Mouse (Mus musculus) spleen, postnatal 36 days (tissue): ENCODE results near the gene Atf2.
A peak's percentile ranks its signal among the peaks of the same experiment; 100 is the strongest.
"Not testable (repeated sequence)": the region's sequence is repeated elsewhere in the genome, so short reads cannot be mapped to it uniquely, and the experiment has no call there.

ENCODE experiments used
- DNase-seq, 2 experiments: peaks; one replicate each; pipeline ENCODE4 v3.0.0; 2022; ENCODE audit warnings: low spot score in 2 of 2, mixed read lengths in 1 of 2

The Atf2 gene

DNA sequence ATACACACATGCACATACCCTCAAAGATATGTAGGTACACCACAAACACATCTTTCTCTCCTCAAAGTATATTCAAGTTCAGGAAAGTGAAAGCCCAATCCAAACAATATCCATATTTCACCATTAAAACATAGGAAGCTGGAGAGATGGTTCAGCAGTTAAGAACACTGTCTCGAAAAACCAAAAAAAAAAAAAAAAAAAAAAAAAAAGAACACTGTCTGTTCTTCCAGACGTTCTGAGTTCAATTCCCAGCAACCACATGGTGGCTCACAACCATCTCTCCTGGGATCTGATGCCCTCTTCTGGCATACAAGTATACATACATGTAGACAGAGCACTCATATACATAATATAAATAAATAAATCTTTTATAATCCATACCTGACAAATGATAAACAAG lies 6.4 kb downstream of the Atf2 start:
- no peak for DNase-seq

DNA sequence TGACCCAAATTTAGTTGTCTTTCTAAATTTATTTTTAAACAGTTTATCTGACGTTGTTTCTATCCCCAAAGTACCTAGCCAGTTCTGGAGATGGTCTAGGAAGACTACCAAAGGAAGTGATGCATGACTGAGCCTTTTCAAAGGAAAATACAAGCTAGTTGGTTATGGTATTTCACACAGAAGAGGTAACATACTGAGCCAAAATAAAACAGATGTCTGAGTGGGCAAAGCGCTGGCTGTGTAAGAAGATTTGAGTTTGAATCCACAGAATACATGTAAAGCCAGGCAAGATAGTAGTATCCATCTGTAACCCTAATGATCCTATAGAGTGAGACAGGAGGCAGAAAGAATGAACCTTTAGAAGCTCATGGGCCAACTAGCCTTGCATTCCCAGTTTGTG lies 14.5 kb downstream of the Atf2 start:
- no peak for DNase-seq

DNA sequence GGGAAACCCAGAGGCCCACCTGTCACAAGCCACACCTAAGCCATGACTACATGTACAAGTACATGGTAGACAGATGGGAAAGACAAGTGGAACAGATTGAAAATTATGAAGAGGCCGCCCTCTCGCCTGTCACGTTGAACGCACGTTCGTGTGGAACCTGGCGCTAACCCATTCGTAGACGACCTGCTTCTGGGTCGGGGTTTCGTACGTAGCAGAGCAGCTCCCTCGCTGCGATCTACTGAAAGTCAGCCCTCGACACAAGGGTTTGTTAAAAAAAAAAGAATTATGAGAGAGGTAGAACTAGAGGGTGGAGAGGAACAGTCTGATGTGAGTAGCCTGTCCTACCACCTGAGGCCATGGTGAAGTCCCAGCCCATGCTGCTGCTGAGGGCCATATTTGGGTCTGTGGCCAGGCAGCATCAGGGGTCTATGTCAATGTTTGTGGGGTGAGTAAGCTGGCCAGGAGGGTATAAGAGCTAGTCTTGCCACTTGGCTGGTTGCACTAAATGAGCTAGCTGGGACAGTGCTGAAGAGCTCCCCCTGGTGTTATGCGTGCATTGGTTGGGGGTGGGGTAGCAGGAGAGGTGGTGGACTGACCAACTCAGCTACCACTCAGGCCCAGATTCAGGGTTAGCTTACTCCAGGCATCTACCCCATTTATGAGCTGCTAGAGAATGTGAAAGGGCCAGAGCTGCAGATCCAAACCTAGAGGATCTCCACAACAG lies 24.5 kb downstream of the Atf2 start:
- peak; percentile 19 to 46 for DNase-seq

DNA sequence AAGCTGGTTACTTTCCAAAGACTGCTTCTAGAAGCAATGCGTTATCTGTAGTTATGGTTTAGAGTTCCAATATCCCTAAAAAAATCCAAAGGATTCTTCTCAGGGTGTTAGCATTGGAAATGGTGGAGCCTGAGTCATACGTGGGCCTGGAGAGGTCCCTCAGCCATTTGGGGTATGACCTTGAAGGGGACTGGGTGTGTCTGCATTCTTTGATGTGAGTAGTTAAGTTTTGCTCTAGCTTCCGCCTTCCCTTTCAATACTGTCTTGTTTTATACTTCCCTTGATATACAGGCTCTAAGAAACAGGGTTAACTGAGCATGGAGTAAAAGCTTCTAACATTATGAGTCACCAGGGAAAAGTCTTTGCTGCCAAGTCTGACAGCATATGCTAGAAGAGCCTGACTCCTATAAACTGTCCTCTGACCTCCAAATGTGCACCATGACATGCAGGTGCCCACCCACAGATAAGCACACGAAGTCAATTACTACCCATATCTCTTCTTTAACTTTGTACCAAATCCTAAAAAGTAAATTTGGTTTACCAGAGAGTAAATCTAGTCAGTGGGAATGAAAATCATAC lies 32.3 kb downstream of the Atf2 start:
- no peak for DNase-seq

DNA sequence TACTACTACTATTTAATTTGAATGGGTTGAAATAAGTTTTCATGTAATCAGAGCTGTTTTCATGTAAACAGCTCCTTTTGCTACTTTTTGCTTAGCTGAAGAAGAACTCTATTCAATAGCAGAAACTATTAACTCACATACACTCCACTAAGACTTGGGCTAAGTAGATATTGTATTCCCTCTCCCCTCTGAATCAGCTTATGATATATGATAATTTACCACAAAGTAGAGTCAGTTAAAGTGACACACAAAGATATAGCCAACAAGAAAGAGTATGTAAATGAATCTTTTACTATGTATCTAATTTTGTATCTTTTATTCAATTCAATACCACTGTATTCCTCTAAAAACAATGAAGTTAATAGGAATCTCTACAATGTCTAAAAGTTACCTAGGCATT lies 35.1 kb downstream of the Atf2 start:
- no peak for DNase-seq

DNA sequence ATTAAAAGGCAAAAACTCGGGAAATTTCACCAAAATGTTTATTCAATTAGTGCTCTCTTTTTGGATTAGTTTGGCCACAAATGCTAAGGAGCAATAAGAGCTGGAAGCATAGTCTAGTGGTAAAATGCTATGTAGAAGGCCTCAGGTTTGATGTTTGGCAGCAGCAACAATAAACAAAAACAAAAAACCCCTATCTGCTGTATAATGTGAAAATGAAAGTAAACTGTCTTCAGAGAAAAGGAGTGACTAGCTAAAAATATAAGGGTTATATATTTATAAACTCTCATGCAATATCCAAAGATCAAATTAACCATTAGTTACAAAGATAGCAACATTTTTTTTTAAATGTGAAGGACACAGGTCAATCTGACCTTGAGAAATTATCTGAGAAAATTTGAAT lies 36.2 kb downstream of the Atf2 start:
- DNase-seq, result no peak

DNA sequence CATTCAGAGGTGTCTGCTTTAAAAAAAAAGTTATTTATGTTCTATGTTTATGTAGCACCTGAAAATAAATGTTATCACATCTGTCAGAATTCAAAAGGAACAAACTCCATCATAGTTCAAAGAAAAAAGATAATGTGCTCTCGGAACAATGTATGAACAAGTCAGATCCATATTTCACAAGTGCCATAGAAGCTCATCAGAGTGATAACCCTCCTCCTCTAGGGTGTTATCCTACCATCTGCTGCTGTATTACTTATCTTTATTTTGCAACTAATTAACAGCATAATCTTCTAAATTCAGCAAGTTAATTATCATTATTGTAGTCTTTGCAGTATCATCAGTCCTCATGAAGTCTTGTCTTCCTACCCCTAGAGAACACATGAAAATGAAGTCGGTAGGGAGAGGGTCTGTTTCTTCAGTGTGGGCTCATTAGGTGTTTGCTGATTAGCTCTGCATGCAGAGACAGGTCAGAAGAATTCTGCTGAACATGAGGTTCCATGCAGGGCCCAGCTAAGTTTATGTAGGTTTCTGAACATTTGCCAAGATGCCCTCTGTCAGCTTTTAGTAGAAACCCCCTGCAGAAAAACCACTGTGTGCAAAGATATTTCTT lies 57.9 kb downstream of the Atf2 start:
- DNase-seq, result no peak

DNA sequence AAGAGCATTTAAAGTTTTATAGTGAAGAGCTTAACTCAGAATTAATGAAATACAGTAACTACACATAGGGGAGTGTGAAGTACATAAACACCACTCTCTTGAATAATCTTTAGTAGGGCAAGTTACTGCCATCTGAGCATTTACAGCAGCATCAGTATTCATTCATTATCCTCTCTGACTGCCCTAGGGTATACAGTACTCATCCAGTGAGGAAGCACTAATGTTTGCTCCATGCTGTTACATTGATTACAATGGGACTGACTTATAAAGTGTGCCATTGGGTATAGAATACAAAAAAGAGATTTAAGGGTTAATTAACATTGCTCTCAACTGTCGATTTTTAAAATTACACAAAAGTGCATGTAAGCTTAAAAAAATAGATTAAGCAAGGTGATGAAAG lies 59.2 kb downstream of the Atf2 start:
- no peak for DNase-seq

DNA sequence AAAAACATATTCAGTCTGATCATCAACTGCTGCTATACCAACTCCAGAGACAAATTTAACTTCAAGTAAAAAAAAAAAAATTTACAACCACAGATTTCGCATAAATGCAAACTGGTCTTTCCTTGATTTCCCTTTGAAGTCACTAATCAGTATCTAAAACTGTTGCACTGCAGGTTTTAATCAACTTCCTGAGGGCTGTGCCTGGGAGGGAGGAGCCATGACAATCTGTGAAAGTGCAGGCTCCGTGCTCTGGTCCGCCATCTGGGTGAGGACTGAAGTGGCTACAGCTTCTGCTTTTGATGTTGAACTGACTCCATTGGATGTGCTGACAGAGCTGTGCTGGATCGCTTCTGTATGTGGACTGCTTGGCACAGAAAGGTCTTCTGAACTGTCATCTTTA lies 73.7 kb downstream of the Atf2 start:
- DNase-seq, result no peak

DNA sequence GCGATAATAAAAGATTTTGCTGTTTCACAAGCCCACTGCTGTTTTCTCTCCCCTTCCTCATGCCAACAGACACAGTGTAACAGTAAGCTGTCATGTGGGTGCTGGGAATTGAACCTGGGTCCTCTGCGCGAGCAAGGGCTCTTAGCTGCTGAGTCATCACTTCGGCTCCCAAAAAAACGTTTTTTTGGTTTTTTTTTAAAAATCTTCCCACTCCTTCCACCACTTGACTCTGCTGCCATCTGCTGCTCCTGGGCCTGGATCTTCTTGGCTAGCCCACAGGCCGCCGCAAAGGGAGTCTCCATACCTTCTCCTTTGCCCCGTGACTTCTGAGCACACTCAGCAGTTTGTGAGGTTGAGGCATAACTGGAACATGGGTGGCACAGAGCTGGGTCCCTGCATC lies 84.8 kb downstream of the Atf2 start:
- no peak for DNase-seq

DNA sequence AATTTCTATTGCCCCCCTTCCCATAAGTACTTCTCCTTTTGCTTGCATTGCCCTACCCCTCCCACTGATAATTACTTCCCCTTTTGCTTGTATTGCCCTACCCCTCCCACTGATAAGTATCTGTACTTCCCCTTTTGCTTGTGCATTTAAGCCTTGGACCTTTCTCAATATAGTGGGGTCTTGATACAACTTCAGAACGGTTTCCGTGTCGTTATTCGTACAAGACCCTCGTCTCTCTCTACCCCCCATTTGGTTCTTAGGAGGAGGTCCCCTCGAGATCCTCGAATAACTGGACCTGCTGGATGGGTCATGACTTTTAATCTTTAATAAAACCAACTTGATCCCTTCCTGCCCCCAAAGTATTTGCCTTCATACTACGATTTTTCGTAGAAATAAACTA lies 92.3 kb downstream of the Atf2 start:
- not testable (repeated sequence) for DNase-seq

DNA sequence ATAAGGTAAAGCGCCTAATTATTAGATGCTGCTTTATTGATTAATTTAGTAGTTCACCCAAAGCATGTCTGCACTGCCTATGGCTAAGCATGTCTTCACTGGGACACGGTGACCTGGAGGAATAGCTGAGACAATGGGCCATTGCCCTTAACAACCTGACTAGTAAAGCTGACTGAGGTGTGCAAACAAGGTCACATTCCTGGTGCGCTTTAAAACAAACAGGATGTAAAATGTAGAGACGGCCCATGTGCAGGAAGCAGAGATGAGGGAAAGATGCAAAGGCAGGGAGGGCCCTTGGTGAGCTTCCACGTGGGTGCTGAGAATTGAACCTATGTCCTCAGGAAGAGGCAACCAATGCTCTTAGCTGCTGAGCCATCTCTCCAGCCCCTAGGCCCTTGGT lies 93.7 kb downstream of the Atf2 start:
- no peak for DNase-seq

DNA sequence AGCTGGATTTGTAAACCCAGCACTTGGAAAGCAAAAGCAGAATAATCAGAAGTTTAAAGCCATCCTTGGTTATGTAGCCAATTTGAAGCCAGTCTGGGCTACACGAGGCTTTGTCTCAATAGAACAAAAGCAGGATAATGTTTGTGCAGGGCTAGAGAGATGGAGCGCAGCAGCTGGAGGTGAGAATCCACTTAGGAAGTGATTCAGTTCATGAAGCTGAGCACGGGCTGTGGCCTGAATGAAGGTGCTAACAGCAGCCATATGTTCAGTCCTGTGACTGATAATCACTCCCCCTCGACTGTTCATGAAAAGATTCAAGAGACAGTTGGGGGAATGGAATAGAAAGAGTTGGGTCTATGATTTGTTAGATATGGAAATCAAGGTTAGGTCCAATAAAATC lies 94.3 kb downstream of the Atf2 start:
- no peak for DNase-seq

DNA sequence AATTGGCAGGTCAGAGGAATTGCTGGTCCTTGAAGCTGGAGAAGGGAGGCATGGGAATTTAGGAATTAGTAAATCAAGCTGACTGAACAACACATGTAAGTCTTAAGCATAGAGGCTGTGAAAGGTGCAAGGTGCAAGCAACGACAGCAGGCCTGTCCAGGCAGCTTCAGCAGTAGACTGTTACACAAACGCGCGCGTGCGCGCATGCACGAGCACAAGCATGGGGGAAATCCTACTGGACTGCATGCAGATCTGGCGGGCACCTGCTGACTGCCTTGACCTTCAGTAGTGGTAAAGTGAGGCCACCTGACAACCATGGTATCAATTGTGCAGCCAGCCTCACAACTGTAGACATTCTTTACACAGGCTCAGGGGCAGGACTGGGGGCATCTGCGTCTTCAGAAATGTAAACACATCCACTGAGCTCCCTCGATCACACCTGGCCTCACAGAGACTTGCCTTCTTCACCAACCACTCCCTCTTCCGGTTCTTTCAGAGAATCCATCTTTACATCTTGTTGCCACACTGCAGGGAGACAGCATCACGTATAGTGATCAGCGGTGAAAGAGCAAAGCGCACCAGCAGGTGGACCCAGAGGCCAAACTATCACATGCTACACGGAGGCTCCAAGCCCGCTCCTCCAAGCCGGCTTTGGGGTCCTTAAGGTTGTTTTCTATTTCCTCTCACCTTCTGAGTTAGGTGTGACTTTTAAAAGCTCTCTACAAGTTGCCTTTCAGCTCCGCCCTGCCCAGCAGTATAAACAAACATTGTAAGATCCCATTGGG lies 100.4 kb downstream of the Atf2 start:
- no peak for DNase-seq

DNA sequence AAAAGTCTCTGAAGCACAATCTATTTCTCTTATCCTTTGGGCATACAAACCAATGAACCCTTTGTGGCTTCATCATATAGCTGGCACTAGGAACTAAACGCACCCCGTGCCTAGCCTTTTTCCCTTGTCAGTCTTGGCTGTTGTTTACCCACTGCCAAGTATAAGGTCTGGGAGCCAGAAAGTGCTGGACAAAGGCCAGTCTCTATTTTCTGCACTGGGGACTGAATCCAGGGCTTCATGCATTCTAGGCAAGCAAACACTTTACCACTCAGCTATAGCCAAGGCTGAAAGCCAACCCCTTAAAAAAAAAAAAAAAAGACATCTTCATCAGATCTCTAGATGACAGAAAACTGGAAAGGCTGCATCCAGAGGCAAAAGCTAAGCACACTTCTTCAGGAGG lies 102.1 kb downstream of the Atf2 start:
- DNase-seq, result no peak

DNA sequence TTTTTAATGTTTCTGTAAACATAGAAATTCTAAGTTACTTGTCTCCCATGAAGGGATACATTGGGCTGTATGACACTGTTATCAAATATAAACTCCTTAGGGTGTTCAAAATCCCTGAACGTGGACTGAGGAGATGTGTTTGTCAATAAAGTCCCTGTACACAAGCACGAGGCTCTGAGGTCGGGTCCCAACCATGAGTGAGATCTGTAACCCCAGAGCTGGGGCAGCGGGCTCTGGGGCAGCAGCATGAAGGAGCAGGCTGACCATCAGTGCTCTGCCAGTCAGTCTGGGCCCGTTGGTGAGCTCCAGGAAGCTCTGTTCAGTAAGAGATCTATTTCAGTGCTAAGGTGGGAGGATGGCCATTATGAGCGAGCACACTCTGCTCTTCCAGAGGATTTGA lies 104.0 kb downstream of the Atf2 start:
- no peak for DNase-seq

DNA sequence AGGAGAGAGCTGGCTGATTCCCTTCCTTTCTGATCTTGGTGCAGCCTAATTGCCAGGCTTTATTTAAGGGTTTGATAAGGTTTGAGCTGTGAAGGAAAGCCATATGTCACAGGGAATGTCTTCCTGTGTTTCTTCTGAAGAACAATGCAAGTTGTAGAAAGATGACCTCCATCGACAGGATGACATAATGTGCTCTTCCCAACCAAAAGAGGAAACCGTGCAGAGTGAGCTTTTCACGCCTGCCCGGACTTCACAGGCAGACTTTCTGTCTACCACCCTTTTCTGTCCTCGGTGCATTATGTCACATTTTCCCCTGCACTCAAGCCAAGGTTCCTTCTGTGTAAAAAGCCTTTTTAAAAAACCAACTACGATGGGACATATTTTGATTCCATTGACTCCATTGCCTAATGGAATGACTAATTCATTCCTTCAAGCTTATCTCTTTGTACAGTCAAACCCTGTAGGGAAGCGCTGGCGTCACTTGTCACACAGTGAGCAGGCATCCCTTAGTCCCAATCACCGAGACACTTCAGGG lies 110.0 kb downstream of the Atf2 start:
- DNase-seq, result no peak

DNA sequence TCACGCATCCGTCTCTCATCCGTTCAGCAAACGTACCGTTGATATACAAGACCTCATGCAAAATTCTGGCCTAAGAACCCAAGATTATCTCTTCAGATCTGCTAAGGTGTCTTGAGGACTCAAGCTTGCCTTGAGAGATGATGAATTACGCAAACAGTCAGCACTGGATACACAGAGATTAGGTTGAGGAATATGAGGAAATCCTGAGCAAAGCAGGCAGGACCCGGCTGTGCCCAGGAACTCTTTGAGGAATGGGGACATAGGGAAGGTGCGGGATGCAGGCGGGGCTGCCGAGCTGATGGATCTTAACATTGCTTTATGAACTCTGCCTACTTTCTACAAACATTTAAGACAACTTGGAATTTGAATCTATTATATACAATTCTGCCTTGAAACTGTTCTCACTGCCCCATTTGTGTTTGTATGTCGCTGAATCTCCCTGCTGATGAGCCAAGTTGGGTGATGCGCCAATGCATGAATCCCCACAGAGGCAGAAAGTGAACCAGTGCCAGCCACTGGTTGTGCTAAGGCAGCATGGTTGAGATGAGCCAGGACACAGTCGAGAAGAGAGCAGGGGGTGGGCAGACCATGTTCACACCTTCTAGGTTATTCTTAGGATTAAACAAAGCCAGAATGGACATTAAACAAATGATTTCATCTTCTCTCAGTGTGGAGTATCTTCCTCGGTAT lies 112.0 kb downstream of the Atf2 start:
- no peak for DNase-seq

DNA sequence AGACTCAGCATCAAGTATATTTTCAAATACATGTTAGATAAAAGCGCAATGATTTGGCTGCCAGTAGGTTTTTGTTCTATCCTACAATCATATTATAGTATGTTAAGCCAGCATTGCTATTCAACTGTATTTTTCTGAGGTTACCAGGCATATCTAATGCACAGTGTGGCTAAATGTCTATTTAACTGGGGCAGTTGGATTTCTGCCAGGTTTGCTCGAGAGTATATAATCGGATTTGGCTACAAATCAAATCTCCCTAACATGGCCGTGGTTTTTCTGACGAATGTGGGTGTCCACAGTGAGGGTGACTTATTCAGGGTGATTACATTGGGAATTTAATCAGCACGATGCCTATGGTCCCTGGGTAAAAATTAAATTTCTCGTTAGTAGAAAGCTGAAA lies 112.6 kb downstream of the Atf2 start:
- no peak for DNase-seq

DNA sequence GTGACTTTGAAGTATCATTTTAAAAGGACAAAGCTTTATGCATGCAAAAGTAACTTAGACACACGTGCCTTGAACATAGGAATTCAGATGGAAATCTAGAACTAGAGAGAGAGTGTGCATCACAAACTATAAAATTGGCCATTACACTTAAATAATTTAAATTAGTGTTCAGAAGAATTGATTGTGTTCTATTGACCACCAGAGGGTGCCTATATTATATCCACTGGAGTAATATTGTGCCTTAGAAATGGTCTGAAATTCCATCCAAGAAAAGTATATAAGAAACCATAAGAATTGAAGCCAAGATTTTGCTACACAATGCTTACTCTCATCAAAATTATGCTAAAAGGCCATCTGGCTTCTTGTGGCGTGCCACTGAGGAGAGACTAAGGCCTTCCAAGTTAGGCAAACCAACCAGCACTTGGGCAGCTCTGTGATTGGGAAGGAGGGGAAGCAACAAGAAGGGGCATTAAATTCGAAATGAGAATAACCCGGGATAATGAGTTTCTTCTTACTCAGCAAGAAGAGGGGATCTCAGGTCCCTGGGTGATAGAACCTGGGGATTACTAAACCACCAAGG lies 113.3 kb downstream of the Atf2 start:
- DNase-seq, result no peak

DNA sequence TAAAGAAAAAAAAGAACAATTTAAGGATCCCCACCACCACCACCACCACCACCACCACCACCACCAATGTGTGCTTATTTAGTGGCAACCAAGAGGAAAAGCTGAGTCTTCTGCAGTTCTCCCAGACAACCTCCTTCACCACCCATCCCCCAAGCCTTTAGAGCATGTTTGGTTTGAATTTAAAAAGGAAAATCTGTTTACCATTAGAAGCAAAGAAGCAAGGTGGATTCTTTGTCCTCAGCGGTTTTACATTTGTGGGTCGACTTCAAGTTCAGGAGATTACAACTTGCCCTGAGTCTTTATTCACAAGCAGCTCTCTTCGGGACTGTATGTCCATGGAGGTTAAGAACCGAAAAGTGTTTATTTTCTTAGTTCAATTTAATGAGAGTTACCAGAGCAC lies 115.5 kb downstream of the Atf2 start:
- DNase-seq, result no peak
